Mouse (Mus musculus): Measurements from ENCODE around the gene Npcd. TPM values are rescaled to one million over a fixed set of nuclear protein-coding genes. Genes with fewer than 3 reads are reported as not detected.

Gene Npcd
- total RNA-seq, 2 experiments from 2014 or later: 12.5 to 13.3 TPM

DNA sequence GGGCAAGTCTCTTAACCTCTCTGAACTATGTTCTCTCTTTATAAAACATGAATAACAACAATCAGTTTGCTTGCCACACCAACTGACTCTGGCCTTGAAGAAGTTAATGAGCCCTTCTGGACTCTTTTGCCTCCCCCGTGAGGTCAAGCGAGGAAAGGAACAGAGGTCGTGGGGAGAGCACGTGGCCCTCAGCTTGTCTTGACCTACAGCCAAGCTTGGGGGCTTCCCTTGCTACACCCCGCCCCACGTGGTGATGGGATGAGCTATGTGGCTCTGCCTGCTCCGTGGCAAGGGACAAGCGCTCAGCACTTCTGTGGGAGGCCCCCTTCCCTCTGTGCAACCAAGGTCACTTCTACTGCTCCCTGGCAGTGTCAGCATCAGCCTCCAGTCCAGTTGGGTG is 89.3 kb downstream of the Npcd start:
- no peak for DNase-seq (ENCODE audit: low spot score in 2 of 2)

DNA sequence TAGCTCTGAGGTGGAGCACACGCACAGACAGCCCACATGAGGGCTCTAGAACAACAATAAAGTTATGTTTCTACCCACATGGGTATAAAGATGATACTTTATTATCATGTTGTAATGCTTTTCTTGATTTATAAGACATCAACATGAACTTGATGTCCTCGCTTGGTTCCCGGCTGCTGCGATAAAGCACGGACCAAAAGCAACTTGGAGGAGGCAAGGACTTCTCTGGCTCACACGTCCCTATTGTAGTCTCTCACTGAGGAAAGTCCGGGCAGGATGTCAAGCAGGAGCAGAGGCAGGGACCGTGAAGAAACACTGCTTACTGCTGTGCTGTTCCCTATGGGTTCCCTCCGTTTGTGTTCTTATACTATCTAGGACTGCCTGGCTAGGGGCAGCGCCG is 90.0 kb downstream of the Npcd start:
- no peak for DNase-seq (ENCODE audit: low spot score in 2 of 2)

DNA sequence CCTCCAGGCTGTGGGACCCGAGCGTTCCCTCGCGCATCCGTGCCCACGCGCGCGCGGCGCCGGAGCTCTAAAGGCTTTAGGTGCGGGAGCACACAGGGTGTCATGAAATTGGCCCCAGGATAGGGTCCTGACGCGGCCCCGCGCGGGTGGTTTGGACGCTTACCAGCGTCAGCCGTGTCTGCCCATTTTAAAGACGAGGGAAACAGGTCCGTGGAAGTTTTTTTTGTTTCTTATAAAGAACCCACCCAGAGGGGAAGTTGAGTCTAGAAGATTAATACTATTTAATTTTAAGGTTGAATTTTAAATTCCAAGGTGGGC is 91.4 kb downstream of the Npcd start:
- DNase-seq (ENCODE audit: low spot score in 2 of 2): no peak

DNA sequence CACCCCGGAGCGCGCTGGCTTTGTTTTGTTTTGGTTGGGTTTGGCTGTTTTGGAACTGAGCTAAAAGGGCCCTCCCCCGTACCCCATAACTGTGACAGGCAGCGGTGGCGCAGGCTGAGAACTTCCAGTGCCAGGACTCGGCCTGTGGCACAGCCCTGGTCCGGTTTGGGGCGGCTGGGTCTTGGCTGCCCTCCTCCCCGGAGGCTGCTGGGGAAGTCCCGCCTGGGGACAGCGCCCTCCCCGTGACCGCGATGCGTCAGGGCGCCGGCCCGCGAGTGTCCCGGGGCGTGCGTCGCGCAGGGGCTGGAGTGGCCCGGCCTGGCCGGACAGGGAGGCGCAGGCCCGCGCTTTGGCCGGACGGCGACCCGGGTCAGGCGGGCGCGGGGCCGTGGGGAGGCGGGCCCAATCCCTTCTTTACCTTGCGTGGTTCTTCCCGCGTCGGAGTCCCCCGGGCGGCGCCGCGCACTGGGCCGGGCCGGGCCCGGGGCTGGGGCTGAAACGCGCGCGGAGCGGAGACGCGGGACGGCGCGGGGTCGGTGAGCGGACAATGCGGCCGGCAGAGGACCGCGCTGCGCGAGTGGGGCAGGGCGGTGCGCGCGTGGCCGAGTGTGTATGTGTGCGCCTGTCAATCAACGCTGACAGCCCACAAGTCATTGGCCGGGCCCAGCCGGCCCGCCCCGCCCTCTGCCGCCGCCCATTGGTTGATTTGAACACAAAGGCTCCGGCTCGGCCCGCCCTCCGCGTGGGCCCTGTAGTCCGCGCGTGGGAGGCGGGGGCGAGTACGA is 91.9 kb downstream of the Npcd start, which contains the start of gene Sun2:
Sun2 (minus strand) TSS at position 616 of the 785 bp plus-strand sequence.
- peak; percentile 90 to 94 for DNase-seq (ENCODE audit: low spot score in 2 of 2)

DNA sequence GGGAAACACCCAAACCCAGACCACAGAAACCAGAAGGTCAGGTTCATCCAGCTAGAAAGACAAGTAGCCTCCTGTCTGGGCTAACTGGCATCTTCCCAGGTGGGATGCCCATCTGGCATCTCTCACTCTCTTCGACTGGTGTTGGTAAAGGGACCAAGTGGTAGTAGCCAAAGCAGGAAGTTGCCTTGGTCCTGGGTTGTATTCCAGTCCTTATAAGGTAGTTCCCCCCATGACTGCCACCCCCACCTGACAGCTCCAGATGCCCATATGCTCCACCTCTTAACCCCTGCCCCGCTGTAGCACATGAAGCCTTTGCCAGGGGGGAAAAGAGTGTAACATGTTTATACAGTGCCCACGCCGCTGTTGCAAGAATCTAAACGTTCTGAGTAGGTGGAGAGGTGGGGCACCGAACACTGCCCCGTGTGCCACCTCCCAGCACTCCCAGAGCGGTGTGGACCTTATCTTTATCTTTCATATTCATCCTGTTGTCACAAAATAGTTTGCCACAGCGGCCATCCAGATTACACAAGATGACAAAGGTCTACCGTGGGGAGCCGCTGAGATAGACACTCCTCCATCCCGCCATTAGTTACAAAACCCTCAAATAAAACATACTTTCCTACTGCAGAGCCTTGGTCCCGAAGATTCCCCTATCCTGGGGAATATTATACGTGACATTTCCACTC is 92.7 kb downstream of the Npcd start:
- DNase-seq (ENCODE audit: low spot score in 2 of 2): no peak

DNA sequence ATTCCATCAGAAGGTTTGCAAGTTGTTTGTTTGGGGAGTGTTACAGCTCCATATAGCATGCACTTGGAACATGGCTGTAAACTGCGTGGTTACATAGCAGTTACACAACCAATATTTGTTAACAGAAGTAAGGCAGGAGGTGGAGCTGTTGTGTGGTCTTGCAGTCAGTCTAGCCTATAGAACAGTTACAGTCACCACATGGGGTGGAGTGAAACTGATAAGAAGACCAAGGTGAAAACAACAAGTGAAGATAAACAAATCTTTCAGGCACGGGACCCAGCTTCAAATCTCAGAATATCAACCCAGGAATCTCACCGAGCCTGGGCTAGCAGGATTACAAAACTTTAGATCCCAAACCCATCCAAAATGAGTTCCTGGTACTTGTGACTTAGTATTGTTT is 93.3 kb downstream of the Npcd start:
- DNase-seq (ENCODE audit: low spot score in 2 of 2): no peak

Other genes with a start within 250 kb of the Npcd start
- 1 to 10 TPM; 1.3 to 1.7 TPM for gene Dmc1, start 229.1 kb downstream of the Npcd start, total RNA-seq (2021)
- gene Fam227a, start 175.3 kb downstream of the Npcd start, total RNA-seq (2021): 10 to 100 TPM in 1 of 2 experiments, 1 to 10 TPM in 1; 9.2 to 10.1 TPM
- 10 to 100 TPM; 55.6 to 56.6 TPM for gene Cby1, start 175.0 kb downstream of the Npcd start, total RNA-seq (2021)
- 100 to 1,000 TPM in 1 of 2 experiments, 10 to 100 TPM in 1; 99.9 to 107 TPM for gene Tomm22, start 163.4 kb downstream of the Npcd start, total RNA-seq (2021)
- 10 to 100 TPM; 36.6 to 40.5 TPM for gene Josd1, start 146.3 kb downstream of the Npcd start, total RNA-seq (2021)
- 10 to 100 TPM; 42.5 to 46.8 TPM for gene Gtpbp1, start 143.4 kb downstream of the Npcd start, total RNA-seq (2021)
- gene Sun2, start 91.7 kb downstream of the Npcd start, total RNA-seq (2021): 10 to 100 TPM; 16.1 to 19.1 TPM
- 10 to 100 TPM; 31.9 to 33.4 TPM for gene Dnal4, start 56.4 kb downstream of the Npcd start, total RNA-seq (2021)
- gene Nptxr, start 29.5 kb downstream of the Npcd start, total RNA-seq (2021): 100 to 1,000 TPM; 648 to 749 TPM
- gene Cbx6, start 451 bp upstream of the Npcd start, total RNA-seq (2021): 100 to 1,000 TPM; 252 to 277 TPM
- gene Apobec3, start 57.4 kb upstream of the Npcd start, total RNA-seq (2021): 1 to 10 TPM; 6.9 to 7.0 TPM
- gene Cbx7, start 136.9 kb upstream of the Npcd start, total RNA-seq (2021): 1 to 10 TPM; 7.9 to 9.6 TPM
- gene Pdgfb, start 180.7 kb upstream of the Npcd start, total RNA-seq (2021): 10 to 100 TPM; 51.3 to 51.6 TPM

Data from layer of hippocampus, postnatal 10 days (tissue).